Comparison of ENCODE assay signal across 8 mouse cellular contexts in genomic region chr3:87885281-87886003, GRCm38 (mm10). TPM values are rescaled to one million over a fixed set of nuclear protein-coding genes. Genes with fewer than 3 reads are reported as not detected.
A peak's percentile ranks its signal among the peaks of the same experiment; 100 is the strongest.
DNase-seq lines count a peak whose midpoint lies in the region; ATAC-seq and TF ChIP-seq lines count a peak whose summit lies in the region.

Gene Prcc, minus strand, starts transcription at chr3:87885608.

- H3K4me2 ChIP-seq in hindbrain, postnatal 0 days (ENCODE audit: low read depth, low read length): peak within 1 kb of the TSS; percentile 97

- peak; percentile 96 for ATAC-seq in common myeloid progenitor, adult 5-6 weeks (replicated peaks; ENCODE audit: low read depth, poor library complexity, severe bottlenecking)
- ATAC-seq in hindbrain, postnatal 0 days: peak; percentile 99
- peak; percentile 95 for ATAC-seq in megakaryocyte, adult 5-6 weeks (ENCODE audit: poor library complexity, severe bottlenecking)

- intact Hi-C loops in gastrocnemius, adult 2 months (cut with DNase I): loop anchor here (5.0 kb wide), 1 partner anchor 47 kb away; the partner anchor contains the start of genes Isg20l2 and Rrnad1
- intact Hi-C loops in left cerebral cortex, adult 2 months (cut with DNase I): loop anchor here (1.0 kb wide), 3 partner anchors 21 to 45 kb away; partner anchors contain the start of genes Hdgf, Isg20l2, Mrpl24 and Rrnad1

- peaks cover 4% of the 10 kb centered on the region; the same call in 1 of the 2 replicates for H3K36me3 ChIP-seq in hindbrain, postnatal 0 days (ENCODE audit: insufficient read depth, low read length)

- peaks cover 20% of the 10 kb centered on the region for H3K4me1 ChIP-seq in hindbrain, postnatal 0 days (ENCODE audit: insufficient read depth, low read length)

- H3K9me3 ChIP-seq in hindbrain, postnatal 0 days (ENCODE audit: low read length): no peaks in the 10 kb centered on the region

- under 1% methylated on average over 33 of the region's 33 CpGs for WGBS in hindbrain, postnatal 0 days

- peak within 1 kb of the TSS; percentile 92 for H3K4me3 ChIP-seq in gastrocnemius, adult 2 months
- H3K4me3 ChIP-seq in hindbrain, postnatal 0 days (ENCODE audit: low read length): peak within 1 kb of the TSS; percentile 99
- peak within 1 kb of the TSS; percentile 71 for H3K4me3 ChIP-seq in left cerebral cortex, adult 2 months

- H3K9ac ChIP-seq in hindbrain, postnatal 0 days (replicated peaks; ENCODE audit: low read length): peak within 1 kb of the TSS; percentile 93

- no peaks in the 10 kb centered on the region for H3K27me3 ChIP-seq in hindbrain, postnatal 0 days (ENCODE audit: insufficient read depth, low read length)

- peak; percentile 99 for DNase-seq in ZHBTc4 (ENCODE audit: low read depth, low spot score)
- peak; percentile 91 for DNase-seq in gastrocnemius, adult 2 months
- peak; percentile 98 for DNase-seq in hindbrain, postnatal 0 days (ENCODE audit: low spot score)
- DNase-seq in left cerebral cortex, adult 2 months (ENCODE audit: extremely low spot score in 1 of 2, low spot score in 2 of 2): peak; percentile 82 to 90
- peak; percentile 93 to 95 for DNase-seq in right cerebral cortex, adult 2 months (ENCODE audit: low spot score in 2 of 2)
- peak; percentile 89 for DNase-seq in urinary bladder, postnatal 14 days (ENCODE audit: low spot score)

- TF ChIP-seq CTCF in gastrocnemius, adult 2 months (IDR thresholded peaks at IDR 0.05): no peak
- no peak for TF ChIP-seq CTCF in hindbrain, postnatal 0 days (IDR thresholded peaks at IDR 0.05; ENCODE audit: low read depth)
- no peak for TF ChIP-seq CTCF in left cerebral cortex, adult 2 months (IDR thresholded peaks at IDR 0.05)

- peak within 1 kb of the TSS; percentile 92 for H3K27ac ChIP-seq in gastrocnemius, adult 2 months
- H3K27ac ChIP-seq in hindbrain, postnatal 0 days: peak within 1 kb of the TSS; percentile 88
- H3K27ac ChIP-seq in left cerebral cortex, adult 2 months: peak within 1 kb of the TSS; percentile 90

RNA-seq across cellular contexts. Expression of gene Prcc, which starts in this region (rescaled TPM):
- total RNA-seq in common myeloid progenitor, adult 5-6 weeks (2017): 31.6 and 42.4 TPM in 2 replicates
- 10 to 100 TPM; 45.5 to 52.8 TPM for total RNA-seq in gastrocnemius, adult 2 months (2021)
- total RNA-seq in hindbrain, postnatal 0 days (2014; rRNA removed): 93.8 and 97.8 TPM in 2 replicates
- 20.8 and 20.9 TPM in 2 replicates for polyA plus RNA-seq in hindbrain, postnatal 0 days (2015; fragmentation: Nextera tagmentation; extraction: Ambion mirVana)
- total RNA-seq in left cerebral cortex, adult 2 months (2021): 10 to 100 TPM; 58.3 to 60.6 TPM
- total RNA-seq in megakaryocyte, adult 5-6 weeks (2015): 16.8 and 18.9 TPM in 2 replicates
- total RNA-seq in megakaryocyte, adult 5-6 weeks (2017): 18.5 and 22.2 TPM in 2 replicates

Comparison
In these comparisons a context has a peak if more than half of its experiments do, and no peak if none do; other contexts are left out.
1. Peak in every context shown above with its lines: DNase-seq, ATAC-seq, H3K4me3 ChIP-seq and H3K27ac ChIP-seq.